Mouse (Mus musculus) stomach, postnatal 0 days (tissue): ENCODE data around the gene Rln3. TPM values are rescaled to one million over a fixed set of nuclear protein-coding genes. Genes with fewer than 3 reads are reported as not detected.

Experiments
- ATAC-seq: fragments of 200-750 bp; cut with Nextera tagmentation; 2 replicates; pipeline ENCODE4 v1.8.0; 2017; ENCODE audit not compliant: low FRiP score, low TSS enrichment
- DNase-seq: peaks from one replicate; pipeline ENCODE4 v3.0.0-alpha.2; 2016; ENCODE audit warnings: low spot score
- H3K27ac ChIP-seq: fragments of 300-500 bp; sonication (generic); replicated peaks from 2 replicates; pipeline ENCODE4 v1.5.1; 2014; ENCODE audit warnings: mild to moderate bottlenecking, control low read depth
- H3K27me3 ChIP-seq: fragments of 300-500 bp; sonication (generic); 2 replicates; pipeline ENCODE4 v1.6.1; 2014; ENCODE audit warnings: low read length; ENCODE audit not compliant: control insufficient read depth, insufficient read depth
- H3K36me3 ChIP-seq: fragments of 300-500 bp; sonication (generic); 2 replicates; pipeline ENCODE4 v1.6.1; 2014; ENCODE audit warnings: low read length, mixed read lengths; ENCODE audit not compliant: control insufficient read depth, insufficient read depth
- H3K4me1 ChIP-seq: fragments of 300-500 bp; sonication (generic); replicated peaks from 2 replicates; pipeline ENCODE4 v1.6.1; 2014; ENCODE audit warnings: antibody characterized with exemption; ENCODE audit not compliant: control insufficient read depth, insufficient read depth
- H3K4me2 ChIP-seq: fragments of 300-500 bp; sonication (generic); replicated peaks from 2 replicates; pipeline ENCODE4 v1.6.1; 2014; ENCODE audit warnings: low read depth, mild to moderate bottlenecking, control low read depth, moderate library complexity
- H3K4me3 ChIP-seq: fragments of 300-500 bp; sonication (generic); 2 replicates; pipeline ENCODE4 v1.5.1; 2014; ENCODE audit warnings: low read depth, low read length, control low read depth
- H3K9ac ChIP-seq: fragments of 300-500 bp; sonication (generic); 2 replicates; pipeline ENCODE4 v1.6.1; 2014; ENCODE audit warnings: mild to moderate bottlenecking, low read length, control low read depth, mixed read lengths
- H3K9me3 ChIP-seq: fragments of 300-500 bp; sonication (generic); 2 replicates; pipeline ENCODE4 v1.6.1; 2016; ENCODE audit warnings: low read length; ENCODE audit not compliant: control insufficient read depth
- CTCF ChIP-seq: IDR thresholded peaks from 2 replicates; pipeline ENCODE4 v1.5.1; 2016; ENCODE audit warnings: antibody characterized with exemption, low read depth, mild to moderate bottlenecking, moderate library complexity
- EP300 ChIP-seq: optimal IDR thresholded peaks from 2 replicates; pipeline ENCODE3; 2016; ENCODE audit warnings: antibody characterized with exemption
- WGBS: fragments of 180-500 bp; shearing (Covaris S2); extraction: QIAGEN DNeasy Blood & Tissue Kit; methylation state at CpG from one replicate; pipeline ENCODE4 v1.1.7; 2014; 5-methylcytosine and 5-hydroxymethylcytosine counted together
- polyA plus RNA-seq: library from polyadenylated mRNA; unstranded; fragments of >200 nt; fragmentation: Nextera tagmentation; extraction: Ambion mirVana; gene quantifications from 2 replicates; pipeline ENCODE4 v1.2.1, GENCODE M21; 2015

The Rln3 gene
- polyA plus RNA-seq: 0.17 TPM in 1 of 2 replicates, not detected in the other

GRCm38 (mm10) chr8:84044900-84045299 lies at the start of gene Rln3:
Gene Rln3 (minus strand): TSS chr8:84045000.
- Histone ChIP-seq H3K4me2 (no peak within 1 kb of the TSS), H3K36me3 (no peaks in the 10 kb centered on the region), H3K4me1 (no peaks in the 10 kb centered on the region), H3K9me3 (no peaks in the 10 kb centered on the region), H3K27me3 (peaks cover 4% of the 10 kb centered on the region; the same call in 1 of the 2 replicates), H3K4me3 (no peak within 1 kb of the TSS), H3K9ac (no peak within 1 kb of the TSS), H3K27ac (no peak within 1 kb of the TSS)
- no peak for ATAC-seq
- WGBS: 14% methylated on average over 9 of the region's 9 CpGs
- no peak for DNase-seq
- TF ChIP-seq EP300 (no peak), CTCF (no peak)

- WGBS: 85% methylated on average over 8 of the region's 8 CpGs
- no peaks in the 10 kb centered on the region for H3K4me1 ChIP-seq
- H3K27ac ChIP-seq: no peak overlapping the region
- no peaks in the 10 kb centered on the region for H3K9me3 ChIP-seq
- no peak overlapping the region for H3K4me2 ChIP-seq
- H3K9ac ChIP-seq: no peak overlapping the region
- DNase-seq (no peak), ATAC-seq (no peak)
- H3K4me3 ChIP-seq: no peak overlapping the region
- H3K36me3 ChIP-seq: peaks cover 20% of the 10 kb centered on the region
- no peaks in the 10 kb centered on the region for H3K27me3 ChIP-seq
- TF ChIP-seq EP300: no peak
- no peak for TF ChIP-seq CTCF
These were observed 45.8 kb upstream of the Rln3 start for GRCm38 (mm10) chr8:84090585-84090984.

GRCm38 (mm10) chr8:84089277-84089676 lies 44.5 kb upstream of the Rln3 start:
- no peaks in the 10 kb centered on the region for H3K9me3 ChIP-seq
- H3K27ac ChIP-seq: no peak overlapping the region
- ATAC-seq (no peak), DNase-seq (no peak)
- H3K4me2 ChIP-seq: no peak overlapping the region
- WGBS: 65% methylated on average over 9 of the region's 9 CpGs
- TF ChIP-seq EP300 (no peak), CTCF (no peak)
- H3K4me1 ChIP-seq: no peaks in the 10 kb centered on the region
- peaks cover 20% of the 10 kb centered on the region for H3K36me3 ChIP-seq
- H3K27me3 ChIP-seq: no peaks in the 10 kb centered on the region
- H3K9ac ChIP-seq: no peak overlapping the region
- H3K4me3 ChIP-seq: no peak overlapping the region

DNA sequence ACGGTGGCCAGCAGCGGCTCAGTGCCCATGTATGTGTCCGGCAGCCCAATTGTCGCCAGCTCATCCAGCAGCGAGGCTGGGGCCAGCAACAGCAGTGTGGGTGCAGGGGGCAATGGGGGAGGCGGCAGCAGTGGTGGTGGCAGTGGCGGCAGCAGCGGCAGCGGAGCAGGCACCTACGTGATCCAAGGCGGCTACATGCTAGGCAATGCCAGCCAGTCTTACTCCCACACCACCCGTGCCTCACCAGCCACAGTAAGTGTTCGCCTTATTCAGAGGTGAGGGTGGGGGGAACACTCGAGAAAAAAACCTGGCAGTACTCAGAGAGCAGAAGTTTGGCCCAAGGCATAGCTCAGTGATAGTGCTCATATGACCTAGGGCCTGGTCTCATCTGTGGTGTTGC lies 43.0 kb upstream of the Rln3 start:
- ATAC-seq (no peak), DNase-seq (no peak)
- 96% methylated on average over 14 of the region's 14 CpGs for WGBS
- no peak overlapping the region for H3K27ac ChIP-seq
- no peaks in the 10 kb centered on the region for H3K9me3 ChIP-seq
- no peak overlapping the region for H3K9ac ChIP-seq
- H3K4me2 ChIP-seq: no peak overlapping the region
- H3K4me1 ChIP-seq: no peaks in the 10 kb centered on the region
- H3K4me3 ChIP-seq: no peak overlapping the region
- H3K36me3 ChIP-seq: peaks cover 14% of the 10 kb centered on the region
- TF ChIP-seq EP300 (no peak), CTCF (no peak)
- no peaks in the 10 kb centered on the region for H3K27me3 ChIP-seq

DNA sequence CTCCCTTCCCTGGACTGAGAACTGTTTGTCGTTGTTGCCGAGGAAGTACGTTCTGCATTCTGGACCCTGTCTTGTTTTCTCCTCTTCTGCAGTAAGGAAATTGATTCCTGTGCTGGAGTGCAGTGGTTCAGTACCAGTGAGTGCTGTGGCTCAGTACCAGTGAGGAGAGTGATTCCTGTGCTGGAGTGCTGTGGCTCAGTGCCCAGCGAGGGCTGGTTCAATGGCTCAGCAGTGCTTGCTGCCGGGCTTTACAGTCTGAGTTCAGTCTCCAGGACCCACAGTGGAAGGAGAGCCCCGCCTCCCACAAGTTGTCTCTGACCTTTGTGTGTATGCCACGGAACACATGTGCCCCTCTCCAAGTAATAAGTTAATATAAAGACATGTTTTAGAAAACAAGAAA lies 42.4 kb upstream of the Rln3 start:
- DNase-seq (no peak), ATAC-seq (no peak)
- TF ChIP-seq EP300 (no peak), CTCF (no peak)
- Histone ChIP-seq H3K9ac (no peak overlapping the region), H3K27ac (no peak overlapping the region), H3K4me2 (no peak overlapping the region), H3K9me3 (no peaks in the 10 kb centered on the region), H3K27me3 (no peaks in the 10 kb centered on the region), H3K4me3 (no peak overlapping the region), H3K36me3 (peaks cover 15% of the 10 kb centered on the region; the same call in 1 of the 2 replicates), H3K4me1 (no peaks in the 10 kb centered on the region)
- WGBS: 83% methylated on average over 7 of the region's 7 CpGs

DNA sequence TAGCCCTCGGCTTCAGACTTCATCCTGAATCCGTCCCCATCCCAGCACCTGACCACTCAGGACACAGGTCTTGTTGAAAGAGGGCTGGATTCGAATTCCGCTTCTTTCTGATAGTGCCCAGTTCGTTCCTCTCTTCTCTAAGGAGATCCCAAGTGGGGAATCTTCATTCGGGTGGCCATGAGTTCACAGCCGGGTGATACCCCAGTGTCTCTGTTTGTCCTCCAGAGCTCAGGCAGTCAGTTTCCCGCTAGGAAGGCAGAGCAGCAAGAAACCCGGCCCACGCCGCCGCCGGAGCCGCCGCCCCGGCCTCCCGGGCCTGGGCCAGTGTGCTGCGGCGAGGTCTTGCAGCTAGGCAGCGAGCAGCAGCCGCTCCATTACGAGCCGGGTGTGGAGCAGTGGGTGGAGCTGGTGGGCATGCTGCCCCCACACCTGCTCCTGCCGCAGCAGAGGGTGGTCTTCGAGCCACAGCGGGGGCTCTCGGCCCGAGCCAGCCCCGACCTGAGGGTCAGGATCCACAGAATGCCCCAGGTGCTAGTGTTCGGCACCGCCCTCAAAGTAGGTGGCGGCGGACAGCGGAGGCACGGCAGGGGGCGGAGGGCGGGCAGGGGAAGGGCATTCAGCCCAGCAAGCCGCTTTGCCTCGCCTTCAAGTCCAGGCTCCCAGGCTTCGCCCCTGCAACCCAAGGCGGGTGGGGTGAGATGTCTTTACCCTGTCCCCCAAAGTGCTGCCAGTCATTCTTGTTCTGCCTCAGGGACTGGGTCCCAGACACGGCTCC lies 39.7 kb upstream of the Rln3 start:
- Histone ChIP-seq H3K27ac (no peak overlapping the region), H3K9ac (no peak overlapping the region; the same call in 1 of the 2 replicates), H3K4me1 (no peaks in the 10 kb centered on the region), H3K27me3 (no peaks in the 10 kb centered on the region), H3K4me3 (no peak overlapping the region), H3K36me3 (peaks cover 21% of the 10 kb centered on the region; the same call in 1 of the 2 replicates), H3K4me2 (no peak overlapping the region), H3K9me3 (no peaks in the 10 kb centered on the region)
- ATAC-seq (no peak), DNase-seq (peak; percentile 42)
- no peak for TF ChIP-seq EP300
- no peak for TF ChIP-seq CTCF
- WGBS: 63% methylated on average over 40 of the region's 42 CpGs
